Mouse (Mus musculus) liver, embryonic 11.5 days (tissue): ENCODE data around the gene Izumo1r. TPM values are rescaled to one million over a fixed set of nuclear protein-coding genes. Genes with fewer than 3 reads are reported as not detected.
A peak's percentile ranks its signal among the peaks of the same experiment; 100 is the strongest.

Experiments
- ATAC-seq: fragments of 200-750 bp; cut with Nextera tagmentation; replicated peaks from 2 replicates; pipeline ENCODE4 v1.8.0; 2017; ENCODE audit warnings: moderate number of reproducible peaks, mild to moderate bottlenecking, moderate TSS enrichment, moderate library complexity; ENCODE audit not compliant: low FRiP score
- DNase-seq: peaks from one replicate; pipeline ENCODE4 v3.0.0-alpha.2; 2017; ENCODE audit warnings: low spot score
- H3K27ac ChIP-seq: fragments of 300-500 bp; sonication (generic); 2 replicates; pipeline ENCODE4 v1.5.1; 2014; ENCODE audit warnings: mild to moderate bottlenecking, low read depth, low read length, control low read depth
- H3K27me3 ChIP-seq: fragments of 300-500 bp; sonication (generic); replicated peaks from 2 replicates; pipeline ENCODE4 v1.6.1; 2014; ENCODE audit warnings: low read length, mixed read lengths; ENCODE audit not compliant: control insufficient read depth, insufficient read depth
- H3K36me3 ChIP-seq: fragments of 300-500 bp; sonication (generic); 2 replicates; pipeline ENCODE4 v1.6.1; 2014; ENCODE audit warnings: mild to moderate bottlenecking, low read length, moderate library complexity, mixed read lengths; ENCODE audit not compliant: control insufficient read depth, insufficient read depth
- H3K4me1 ChIP-seq: fragments of 300-500 bp; sonication (generic); replicated peaks from 2 replicates; pipeline ENCODE4 v1.6.1; 2014; ENCODE audit warnings: low read length, mixed read lengths; ENCODE audit not compliant: control insufficient read depth, insufficient read depth
- H3K4me2 ChIP-seq: fragments of 300-500 bp; sonication (generic); 2 replicates; pipeline ENCODE4 v1.6.1; 2014; ENCODE audit warnings: mild to moderate bottlenecking, control low read depth, moderate library complexity
- H3K4me3 ChIP-seq: fragments of 300-500 bp; sonication (generic); 2 replicates; pipeline ENCODE4 v1.5.1; 2014; ENCODE audit warnings: low read depth, low read length, control low read depth
- H3K9ac ChIP-seq: fragments of 300-500 bp; sonication (generic); 2 replicates; pipeline ENCODE4 v1.6.1; 2014; ENCODE audit warnings: low read depth, low read length, control low read depth
- H3K9me3 ChIP-seq: fragments of 300-500 bp; sonication (generic); 2 replicates; pipeline ENCODE4 v1.6.1; 2016; ENCODE audit warnings: low read length, inconsistent platforms, mixed read lengths; ENCODE audit not compliant: control insufficient read depth
- WGBS: fragments of 180-500 bp; shearing (Covaris S2); extraction: QIAGEN DNeasy Blood & Tissue Kit; methylation state at CpG from one replicate; pipeline ENCODE4 v1.1.7; 2014; 5-methylcytosine and 5-hydroxymethylcytosine counted together
- polyA plus RNA-seq: library from polyadenylated mRNA; unstranded; fragments of >200 nt; fragmentation: Nextera tagmentation; extraction: Ambion mirVana; gene quantifications from 2 replicates; pipeline ENCODE4 v1.2.1, GENCODE M21; 2014

Izumo1r gene
- polyA plus RNA-seq, 1 experiment from 2014 or later = not detected

GRCm38 (mm10) chr9:14864726-14865125 lies 39.0 kb downstream of the Izumo1r start:
- no peak overlapping the region for H3K4me2 ChIP-seq
- H3K36me3 ChIP-seq = no peaks in the 10 kb centered on the region
- H3K27ac ChIP-seq = no peak overlapping the region
- no peak overlapping the region for H3K9ac ChIP-seq
- ATAC-seq (no peak), DNase-seq (no peak)
- peaks cover 1% of the 10 kb centered on the region; the same call in 1 of the 2 replicates for H3K4me1 ChIP-seq
- no peak overlapping the region for H3K4me3 ChIP-seq
- no peaks in the 10 kb centered on the region for H3K9me3 ChIP-seq
- WGBS = 72% methylated on average over 9 of the region's 9 CpGs
- H3K27me3 ChIP-seq = peaks cover 35% of the 10 kb centered on the region

- Histone ChIP-seq H3K27ac (no peak overlapping the region), H3K9ac (no peak overlapping the region), H3K4me3 (no peak overlapping the region), H3K27me3 (peaks cover 51% of the 10 kb centered on the region), H3K9me3 (no peaks in the 10 kb centered on the region), H3K4me1 (peaks cover 2% of the 10 kb centered on the region; the same call in 1 of the 2 replicates), H3K4me2 (no peak overlapping the region), H3K36me3 (no peaks in the 10 kb centered on the region)
- WGBS = 80% methylated on average over 3 of the region's 3 CpGs
- no peak for DNase-seq
- ATAC-seq = no peak
Observed at GRCm38 (mm10) chr9:14863126-14863525, 40.6 kb downstream of the Izumo1r start.

- Histone ChIP-seq H3K4me3 (peak within 1 kb of the TSS; percentile 34), H3K4me1 (peaks cover 2% of the 10 kb centered on the region; the same call in 1 of the 2 replicates)
- ATAC-seq = peak; percentile 56; the same call in 1 of the 2 replicates
Observed at GRCm38 (mm10) chr9:14859868-14860639, 43.7 kb downstream of the Izumo1r start, which contains the start of gene Gpr83. Gpr83 (plus strand) TSS chr9:14860210.

GRCm38 (mm10) chr9:14858782-14859181 lies 45.0 kb downstream of the Izumo1r start:
- DNase-seq = no peak
- no peak overlapping the region for H3K27ac ChIP-seq
- peaks cover 52% of the 10 kb centered on the region for H3K27me3 ChIP-seq
- no peak overlapping the region for H3K9ac ChIP-seq
- ATAC-seq = no peak
- H3K9me3 ChIP-seq = no peaks in the 10 kb centered on the region
- no peak overlapping the region for H3K4me2 ChIP-seq
- 66% methylated on average over 3 of the region's 3 CpGs for WGBS
- H3K36me3 ChIP-seq = no peaks in the 10 kb centered on the region
- H3K4me3 ChIP-seq = no peak overlapping the region
- peaks cover 2% of the 10 kb centered on the region; the same call in 1 of the 2 replicates for H3K4me1 ChIP-seq

More at GRCm38 (mm10) chr9:14859868-14860639, 43.7 kb downstream of the Izumo1r start, which contains the start of gene Gpr83:
- no peak for DNase-seq
- Histone ChIP-seq H3K27me3 (peaks cover 52% of the 10 kb centered on the region), H3K36me3 (no peaks in the 10 kb centered on the region), H3K9ac (no peak within 1 kb of the TSS), H3K27ac (no peak within 1 kb of the TSS), H3K9me3 (no peaks in the 10 kb centered on the region), H3K4me2 (peak within 1 kb of the TSS; percentile 58)
- 3% methylated on average over 46 of the region's 47 CpGs for WGBS

GRCm38 (mm10) chr9:14858170-14858706 lies 45.5 kb downstream of the Izumo1r start:
- Histone ChIP-seq H3K9me3 (no peaks in the 10 kb centered on the region), H3K4me1 (peaks cover 2% of the 10 kb centered on the region; the same call in 1 of the 2 replicates), H3K4me3 (no peak overlapping the region), H3K9ac (no peak overlapping the region), H3K27ac (no peak overlapping the region), H3K4me2 (no peak overlapping the region), H3K27me3 (peaks cover 48% of the 10 kb centered on the region), H3K36me3 (no peaks in the 10 kb centered on the region)
- WGBS = 55% methylated on average over 7 of the region's 7 CpGs
- ATAC-seq = no peak
- DNase-seq = no peak

GRCm38 (mm10) chr9:14856922-14857654 lies 46.7 kb downstream of the Izumo1r start:
- ATAC-seq = no peak
- Histone ChIP-seq H3K36me3 (no peaks in the 10 kb centered on the region), H3K27ac (no peak overlapping the region), H3K4me2 (no peak overlapping the region), H3K27me3 (peaks cover 40% of the 10 kb centered on the region), H3K4me1 (peaks cover 2% of the 10 kb centered on the region; the same call in 1 of the 2 replicates), H3K4me3 (no peak overlapping the region), H3K9ac (no peak overlapping the region), H3K9me3 (no peaks in the 10 kb centered on the region)
- WGBS = 50% methylated on average over 4 of the region's 4 CpGs
- no peak for DNase-seq

- Histone ChIP-seq H3K4me3 (no peak overlapping the region), H3K9me3 (no peaks in the 10 kb centered on the region), H3K27me3 (peaks cover 15% of the 10 kb centered on the region), H3K9ac (no peak overlapping the region), H3K4me1 (no peaks in the 10 kb centered on the region), H3K4me2 (no peak overlapping the region), H3K27ac (no peak overlapping the region), H3K36me3 (no peaks in the 10 kb centered on the region)
- ATAC-seq = no peak
- 77% methylated on average over 4 of the region's 4 CpGs for WGBS
- no peak for DNase-seq
Observed at GRCm38 (mm10) chr9:14854585-14854984, 49.2 kb downstream of the Izumo1r start.

- no peak overlapping the region for H3K4me3 ChIP-seq
- no peak overlapping the region for H3K27ac ChIP-seq
- H3K27me3 ChIP-seq = no peaks in the 10 kb centered on the region
- no peaks in the 10 kb centered on the region for H3K9me3 ChIP-seq
- no peaks in the 10 kb centered on the region for H3K36me3 ChIP-seq
- H3K4me1 ChIP-seq = no peaks in the 10 kb centered on the region
- H3K4me2 ChIP-seq = no peak overlapping the region
- ATAC-seq (no peak), DNase-seq (no peak)
- WGBS = 68% methylated on average over 1 of the region's 1 CpGs
- H3K9ac ChIP-seq = no peak overlapping the region
Observed at GRCm38 (mm10) chr9:14848267-14848935, 55.3 kb downstream of the Izumo1r start.
